In the genomic region with DNA sequence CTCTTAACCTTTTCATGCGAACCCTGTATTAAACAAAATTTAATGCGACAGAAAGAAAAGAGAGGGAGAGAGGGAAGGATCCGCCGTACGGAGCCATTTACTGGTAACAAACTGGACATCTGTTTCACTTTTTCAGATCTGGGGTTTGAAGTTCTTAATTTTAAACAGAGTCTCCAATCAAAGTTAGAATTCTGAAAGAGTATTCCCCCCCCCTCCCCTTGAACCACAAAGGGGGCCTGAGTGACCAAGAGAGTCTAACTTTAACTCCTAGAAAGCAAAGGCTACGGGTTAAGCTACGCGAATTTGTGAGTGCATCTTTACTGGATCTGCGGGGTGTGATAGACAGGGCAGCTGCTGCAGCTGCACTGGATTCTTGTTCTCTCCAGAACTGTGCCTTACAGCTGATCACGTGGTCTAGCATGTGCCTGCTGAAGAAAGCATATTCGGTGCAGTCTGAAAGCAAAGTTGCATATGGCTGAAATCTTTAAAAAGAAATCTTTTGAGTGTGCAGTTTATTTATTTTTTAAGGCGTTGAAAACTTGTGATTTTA, we compare ENCODE assay signal across 10 mouse cellular contexts. TPM values are rescaled to one million over a fixed set of nuclear protein-coding genes. Genes with fewer than 3 reads are reported as not detected.
DNase-seq lines count a peak whose midpoint lies in the region; ATAC-seq and TF ChIP-seq lines count a peak whose summit lies in the region.
"Had no signal": no experiment of that assay in that cellular context is flagged by ENCODE, and none has a peak within 500 bp of the region (broad histone marks: within the 10 kb centered on the region; RNA-seq: fewer than 3 reads in every experiment).

No protein-coding gene starts in this region.

- H3K9me3 ChIP-seq in kidney, embryonic 16.5 days (ENCODE audit: low read length), result no peaks in the 10 kb centered on the region
- H3K9me3 ChIP-seq in neural tube, embryonic 14.5 days (ENCODE audit: control insufficient read depth, low read length), result no peaks in the 10 kb centered on the region

- ATAC-seq in kidney, embryonic 16.5 days (ENCODE audit: low FRiP score, low TSS enrichment), result peak; percentile 83
- peak; percentile 86 for ATAC-seq in neural tube, embryonic 14.5 days (ENCODE audit: low read depth)
- no peak for ATAC-seq in granulocyte monocyte progenitor cell, adult 5-6 weeks (replicated peaks; ENCODE audit: poor library complexity, severe bottlenecking)

- H3K27ac ChIP-seq in kidney, embryonic 16.5 days (ENCODE audit: low read length), result no peak overlapping the region
- H3K27ac ChIP-seq in embryonic fibroblast, embryonic 13.5 days (ENCODE audit: insufficient read depth, low read length), result no peak overlapping the region
- H3K27ac ChIP-seq in neural tube, embryonic 14.5 days (ENCODE audit: low read depth, low read length), result no peak overlapping the region
- H3K27ac ChIP-seq: liver, embryonic 14.5 days had no signal

- TF ChIP-seq POLR2A in embryonic fibroblast, embryonic 13.5 days (IDR thresholded peaks at IDR 0.05; ENCODE audit: low read depth, low read length), result no peak

- 0 out of 2 replicates have a peak, but pooled peaks cover 4% of the 10 kb centered on the region for H3K4me1 ChIP-seq in kidney, embryonic 16.5 days (ENCODE audit: insufficient read depth, low read length)
- H3K4me1 ChIP-seq in embryonic fibroblast, embryonic 13.5 days (ENCODE audit: control insufficient read depth, insufficient read depth, low read length), result no peaks in the 10 kb centered on the region
- H3K4me1 ChIP-seq in neural tube, embryonic 14.5 days (ENCODE audit: control insufficient read depth, insufficient read depth, low read length), result peaks cover 6% of the 10 kb centered on the region; the same call in 1 of the 2 replicates

- H3K36me3 ChIP-seq in kidney, embryonic 16.5 days (ENCODE audit: insufficient read depth, low read length), result no peaks in the 10 kb centered on the region
- no peaks in the 10 kb centered on the region for H3K36me3 ChIP-seq in neural tube, embryonic 14.5 days (ENCODE audit: control insufficient read depth, insufficient read depth, low read length)

- DNase-seq in kidney, adult 9 months, result no peak
- peak; percentile 36 to 56 for DNase-seq in kidney, postnatal 25 days
- no peak for DNase-seq in gastrocnemius, adult 8-10 months (ENCODE audit: low spot score in 2 of 2)
- no peak for DNase-seq in left cerebral cortex, postnatal 10 days (ENCODE audit: extremely low spot score in 1 of 2, low spot score in 2 of 2)
- DNase-seq: cerebellum, adult 9-11 months had no signal

- peak overlapping the region; percentile 23 for H3K4me3 ChIP-seq in kidney, embryonic 16.5 days (ENCODE audit: low read length)
- H3K4me3 ChIP-seq in embryonic fibroblast, embryonic 13.5 days (ENCODE audit: insufficient read depth, low read length), result peak overlapping the region; percentile 3; the same call in 1 of the 2 replicates
- H3K4me3 ChIP-seq in neural tube, embryonic 14.5 days (ENCODE audit: low read depth, low read length), result no peak overlapping the region

- intact Hi-C loops in left cerebral cortex, postnatal 10 days (cut with DNase I), result no loop called here

- no peak overlapping the region for H3K9ac ChIP-seq in kidney, embryonic 16.5 days (replicated peaks; ENCODE audit: low read length)
- no peak overlapping the region for H3K9ac ChIP-seq in neural tube, embryonic 14.5 days (replicated peaks; ENCODE audit: low read depth, low read length)
- H3K9ac ChIP-seq: liver, embryonic 14.5 days had no signal

- WGBS in kidney, embryonic 16.5 days, result 14% methylated on average over 12 of the region's 12 CpGs
- 2% methylated on average over 12 of the region's 12 CpGs for WGBS in neural tube, embryonic 14.5 days

- H3K27me3 ChIP-seq in kidney, embryonic 16.5 days (ENCODE audit: insufficient read depth, low read length), result peaks cover 66% of the 10 kb centered on the region
- H3K27me3 ChIP-seq in neural tube, embryonic 14.5 days (ENCODE audit: control insufficient read depth, insufficient read depth, low read length), result peaks cover 60% of the 10 kb centered on the region

- peak overlapping the region; percentile 7 for H3K4me2 ChIP-seq in kidney, embryonic 16.5 days (replicated peaks; ENCODE audit: low read depth, low read length)
- H3K4me2 ChIP-seq in neural tube, embryonic 14.5 days (ENCODE audit: low read depth, low read length), result peak overlapping the region; percentile 33

- TF ChIP-seq CTCF in embryonic fibroblast, embryonic 13.5 days (IDR thresholded peaks at IDR 0.05; ENCODE audit: borderline replicate concordance, insufficient read depth, low read length), result no peak

RNA-seq across cellular contexts. Expression of a gene that starts 16.4 kb away (rescaled TPM):
- 10.1 and 10.6 TPM in 2 replicates for polyA plus RNA-seq in kidney, embryonic 16.5 days (2015; fragmentation: Nextera tagmentation; extraction: Ambion mirVana)
- polyA plus RNA-seq in embryonic fibroblast, embryonic 13.5 days (2011; ENCODE audit: insufficient read length, low read depth, missing spikeins), result 0.65 and 3.0 TPM in 2 replicates
- 1.8 and 2.0 TPM in 2 replicates for polyA plus RNA-seq in neural tube, embryonic 14.5 days (2014; fragmentation: Nextera tagmentation; extraction: Ambion mirVana)
- under 1 TPM; 0.05 to 0.36 (median 0.09) TPM for total RNA-seq in gastrocnemius, adult 8-10 months (2022)
- not detected in 2 replicates for total RNA-seq in granulocyte monocyte progenitor cell, adult 5-6 weeks (2014; fragmentation: Nextera tagmentation)
- total RNA-seq in granulocyte monocyte progenitor cell, adult 5-6 weeks (2017), result not detected in 2 replicates
- total RNA-seq in left cerebral cortex, postnatal 10 days (2021), result under 1 TPM; 0.58 to 0.83 TPM
- polyA plus RNA-seq: liver, embryonic 14.5 days had no signal

Comparison
In these comparisons a context has a peak if more than half of its experiments do, and no peak if none do; other contexts are left out.
1. DNase-seq: peak in kidney, postnatal 25 days (2 of 2); none in kidney, adult 9 months (single experiment), gastrocnemius, adult 8-10 months (0 of 2) and left cerebral cortex, postnatal 10 days (0 of 2).